Mouse (Mus musculus): Measurements from ENCODE around the gene Vmn1r51. TPM values are rescaled to one million over a fixed set of nuclear protein-coding genes. Genes with fewer than 3 reads are reported as not detected.

Gene Vmn1r51
- not detected for polyA plus RNA-seq (2014; fragmentation: Illumina TruSeq; extraction: RNeasy Lipid Tissue Mini Kit (QIAGEN cat#74804))

DNA sequence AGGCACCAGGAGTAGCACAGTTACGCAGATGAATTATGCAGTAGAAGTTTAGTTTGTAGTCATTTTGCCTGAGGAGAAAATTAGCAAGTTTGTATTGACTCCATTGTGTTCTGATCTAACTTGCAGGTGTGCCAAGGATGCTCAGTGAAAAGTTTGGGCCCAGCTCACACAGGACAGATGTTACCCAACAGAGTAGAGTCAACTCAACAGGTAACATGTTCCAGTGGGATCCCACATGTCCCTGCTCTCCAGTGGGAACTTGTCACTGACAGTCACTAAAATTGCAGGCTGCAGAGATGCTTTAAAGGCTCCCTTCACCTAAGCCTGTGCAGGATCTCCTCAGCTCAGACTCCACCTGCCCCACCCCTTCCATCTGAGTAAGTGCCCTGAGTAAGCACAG, at the start of gene Vmn1r51:
Gene Vmn1r51, plus strand, starts transcription at position 301 of the 400 bp plus-strand sequence.

GRCm38 (mm10) chr6:90078406-90078805, 44.0 kb upstream of the Vmn1r51 start, which contains the start of gene Vmn1r49:
Gene Vmn1r49 (minus strand): TSS chr6:90078506.

DNA sequence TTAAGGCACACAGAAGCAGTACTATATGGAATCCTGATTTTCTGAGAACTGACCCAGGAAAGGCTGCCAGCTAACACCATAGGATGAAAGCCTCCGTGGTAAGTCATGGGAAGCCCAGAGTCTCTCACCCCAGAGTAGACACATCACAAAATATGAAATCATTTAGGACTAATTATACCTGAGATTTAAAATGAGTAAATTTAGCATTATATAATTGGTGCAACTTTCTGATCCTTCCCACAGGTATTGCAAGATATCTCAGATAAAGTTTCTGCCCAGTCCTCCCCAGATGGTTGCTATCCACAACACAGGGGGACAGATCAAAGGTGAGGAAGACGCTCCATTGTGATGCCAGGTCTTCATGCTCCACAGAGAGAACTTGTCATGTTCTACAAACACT, 21.3 kb upstream of the Vmn1r51 start, which contains the start of gene Vmn1r50:
Gene Vmn1r50, plus strand, starts transcription at position 301 of the 400 bp plus-strand sequence.

GRCm38 (mm10) chr6:90174508-90174907, 52.1 kb downstream of the Vmn1r51 start, which contains the start of gene Vmn1r52:
Gene Vmn1r52 (plus strand): TSS chr6:90174808.

Other genes with a start within 250 kb of the Vmn1r51 start
- gene Vmn1r42, start 246.2 kb upstream of the Vmn1r51 start, polyA plus RNA-seq (2014; fragmentation: Illumina TruSeq; extraction: RNeasy Lipid Tissue Mini Kit (QIAGEN cat#74804)): not detected
- not detected for gene Vmn1r43, start 246.2 kb upstream of the Vmn1r51 start, polyA plus RNA-seq (2014; fragmentation: Illumina TruSeq; extraction: RNeasy Lipid Tissue Mini Kit (QIAGEN cat#74804))
- not detected for gene Vmn1r44, start 238.9 kb upstream of the Vmn1r51 start, polyA plus RNA-seq (2014; fragmentation: Illumina TruSeq; extraction: RNeasy Lipid Tissue Mini Kit (QIAGEN cat#74804))
- gene Vmn1r45, start 182.0 kb upstream of the Vmn1r51 start, polyA plus RNA-seq (2014; fragmentation: Illumina TruSeq; extraction: RNeasy Lipid Tissue Mini Kit (QIAGEN cat#74804)): not detected
- not detected for gene Vmn1r46, start 153.3 kb upstream of the Vmn1r51 start, polyA plus RNA-seq (2014; fragmentation: Illumina TruSeq; extraction: RNeasy Lipid Tissue Mini Kit (QIAGEN cat#74804))
- gene Vmn1r47, start 106.4 kb upstream of the Vmn1r51 start, polyA plus RNA-seq (2014; fragmentation: Illumina TruSeq; extraction: RNeasy Lipid Tissue Mini Kit (QIAGEN cat#74804)): not detected
- gene Vmn1r48, start 85.8 kb upstream of the Vmn1r51 start, polyA plus RNA-seq (2014; fragmentation: Illumina TruSeq; extraction: RNeasy Lipid Tissue Mini Kit (QIAGEN cat#74804)): not detected
- gene Vmn1r49, start 44.1 kb upstream of the Vmn1r51 start, polyA plus RNA-seq (2014; fragmentation: Illumina TruSeq; extraction: RNeasy Lipid Tissue Mini Kit (QIAGEN cat#74804)): not detected
- gene Vmn1r50, start 21.2 kb upstream of the Vmn1r51 start, polyA plus RNA-seq (2014; fragmentation: Illumina TruSeq; extraction: RNeasy Lipid Tissue Mini Kit (QIAGEN cat#74804)): not detected
- gene Vmn1r52, start 52.2 kb downstream of the Vmn1r51 start, polyA plus RNA-seq (2014; fragmentation: Illumina TruSeq; extraction: RNeasy Lipid Tissue Mini Kit (QIAGEN cat#74804)): not detected
- gene V1ra8, start 80.2 kb downstream of the Vmn1r51 start, polyA plus RNA-seq (2014; fragmentation: Illumina TruSeq; extraction: RNeasy Lipid Tissue Mini Kit (QIAGEN cat#74804)): not detected
- not detected for gene Vmn1r53, start 101.8 kb downstream of the Vmn1r51 start, polyA plus RNA-seq (2014; fragmentation: Illumina TruSeq; extraction: RNeasy Lipid Tissue Mini Kit (QIAGEN cat#74804))
- not detected for gene Vmn1r54, start 123.7 kb downstream of the Vmn1r51 start, polyA plus RNA-seq (2014; fragmentation: Illumina TruSeq; extraction: RNeasy Lipid Tissue Mini Kit (QIAGEN cat#74804))
- gene BC048671, start 178.6 kb downstream of the Vmn1r51 start, polyA plus RNA-seq (2014; fragmentation: Illumina TruSeq; extraction: RNeasy Lipid Tissue Mini Kit (QIAGEN cat#74804)): not detected
- not detected for gene Chst13, start 202.6 kb downstream of the Vmn1r51 start, polyA plus RNA-seq (2014; fragmentation: Illumina TruSeq; extraction: RNeasy Lipid Tissue Mini Kit (QIAGEN cat#74804))
- gene Uroc1, start 210.7 kb downstream of the Vmn1r51 start, polyA plus RNA-seq (2014; fragmentation: Illumina TruSeq; extraction: RNeasy Lipid Tissue Mini Kit (QIAGEN cat#74804)): not detected
- 20.8 TPM for gene Zxdc, start 246.9 kb downstream of the Vmn1r51 start, polyA plus RNA-seq (2014; fragmentation: Illumina TruSeq; extraction: RNeasy Lipid Tissue Mini Kit (QIAGEN cat#74804))